ENCODE assay signal across 15 mouse cellular contexts in the genomic region with DNA sequence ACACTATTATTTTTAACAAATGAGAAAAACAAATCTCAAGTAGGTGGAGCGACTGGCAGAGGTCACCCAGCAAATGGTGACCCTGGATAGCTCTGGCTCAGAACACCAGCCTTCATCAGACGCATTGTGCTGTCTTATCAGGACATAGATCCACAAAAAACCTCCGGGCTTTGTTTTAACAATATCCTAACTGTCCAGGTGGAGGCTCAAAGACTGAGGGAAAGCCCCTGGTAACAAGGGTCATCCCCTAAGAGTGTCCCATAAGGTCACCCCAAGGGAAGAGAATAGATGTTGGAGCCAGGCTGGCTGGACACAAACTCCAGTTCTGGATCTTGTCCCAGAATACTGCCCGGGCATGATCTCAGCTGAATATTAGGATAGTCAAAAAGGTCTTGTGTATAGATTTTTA. TPM values are rescaled to one million over a fixed set of nuclear protein-coding genes. Genes with fewer than 3 reads are reported as not detected.
DNase-seq lines count a peak whose midpoint lies in the region; ATAC-seq and TF ChIP-seq lines count a peak whose summit lies in the region.
"Had no signal": no experiment of that assay in that cellular context is flagged by ENCODE, and none has a peak within 500 bp of the region (broad histone marks: within the 10 kb centered on the region; RNA-seq: fewer than 3 reads in every experiment).

No protein-coding gene starts in this region.

- no peaks in the 10 kb centered on the region for H3K79me2 ChIP-seq in myocyte (ENCODE audit: control insufficient read depth, insufficient read depth)

- DNase-seq in adrenal gland, adult 2 months, result peak; percentile 76
- DNase-seq in adrenal gland, postnatal 4 days (ENCODE audit: low spot score in 2 of 2), result no peak
- no peak for DNase-seq in lung, adult 18-20 months
- peak; percentile 55 to 84 for DNase-seq in kidney, adult 8-10 months
- DNase-seq in urinary bladder, postnatal 25 days (ENCODE audit: low spot score), result no peak
- DNase-seq: cerebellum, adult 2 months had no signal

- no peaks in the 10 kb centered on the region for H3K36me3 ChIP-seq in lung, embryonic 15.5 days
- no peaks in the 10 kb centered on the region for H3K36me3 ChIP-seq in myocyte (ENCODE audit: control insufficient read depth, insufficient read depth)
- H3K36me3 ChIP-seq in forebrain, embryonic 12.5 days (replicated peaks), result no peaks in the 10 kb centered on the region
- H3K36me3 ChIP-seq: embryonic facial prominence, embryonic 15.5 days; G1E; hindbrain, embryonic 15.5 days; midbrain, embryonic 13.5 days had no signal

- no peak overlapping the region for H3K9ac ChIP-seq in lung, embryonic 15.5 days
- no peak overlapping the region for H3K9ac ChIP-seq in forebrain, embryonic 12.5 days
- H3K9ac ChIP-seq: embryonic facial prominence, embryonic 15.5 days; hindbrain, embryonic 15.5 days; liver, embryonic 14.5 days; midbrain, embryonic 13.5 days had no signal

- no peak overlapping the region for H3K4me3 ChIP-seq in lung, embryonic 15.5 days
- peak overlapping the region; percentile 23 for H3K4me3 ChIP-seq in myocyte
- H3K4me3 ChIP-seq in forebrain, embryonic 12.5 days (replicated peaks), result no peak overlapping the region
- H3K4me3 ChIP-seq: embryonic facial prominence, embryonic 15.5 days; hindbrain, embryonic 15.5 days; midbrain, embryonic 13.5 days had no signal

- TF ChIP-seq POLR2A in myocyte (IDR thresholded peaks at IDR 0.05; ENCODE audit: insufficient read length, low read depth), result no peak

- H3K9me3 ChIP-seq in lung, embryonic 15.5 days, result no peaks in the 10 kb centered on the region
- H3K9me3 ChIP-seq in forebrain, embryonic 12.5 days, result no peaks in the 10 kb centered on the region
- H3K9me3 ChIP-seq: embryonic facial prominence, embryonic 15.5 days; G1E; hindbrain, embryonic 15.5 days; midbrain, embryonic 13.5 days had no signal

- WGBS in lung, embryonic 15.5 days, result 55% methylated on average over 4 of the region's 4 CpGs
- WGBS in forebrain, embryonic 12.5 days, result 84% methylated on average over 4 of the region's 4 CpGs

- H3K4me1 ChIP-seq in lung, embryonic 15.5 days, result peaks cover 40% of the 10 kb centered on the region
- no peaks in the 10 kb centered on the region for H3K4me1 ChIP-seq in forebrain, embryonic 12.5 days
- H3K4me1 ChIP-seq: hindbrain, embryonic 15.5 days had no signal

- H3K4me2 ChIP-seq in lung, embryonic 15.5 days, result no peak overlapping the region
- H3K4me2 ChIP-seq in myocyte (ENCODE audit: low read depth), result peak overlapping the region; percentile 72
- no peak overlapping the region for H3K4me2 ChIP-seq in forebrain, embryonic 12.5 days
- H3K4me2 ChIP-seq: embryonic facial prominence, embryonic 15.5 days; hindbrain, embryonic 15.5 days; midbrain, embryonic 13.5 days had no signal

- ATAC-seq in lung, embryonic 15.5 days (ENCODE audit: borderline replicate concordance, extremely low read depth, low FRiP score, low TSS enrichment), result peak; percentile 23; the same call in 1 of the 2 replicates
- no peak for ATAC-seq in forebrain, embryonic 12.5 days (ENCODE audit: low FRiP score)
- ATAC-seq: activated CD4-positive, CD25-positive, alpha-beta regulatory T cell, adult 4 months; midbrain, embryonic 13.5 days had no signal

- no peak overlapping the region for H3ac ChIP-seq in myocyte (ENCODE audit: control insufficient read depth, insufficient read length)

- H3K27me3 ChIP-seq in lung, embryonic 15.5 days, result no peaks in the 10 kb centered on the region
- H3K27me3 ChIP-seq in myocyte (ENCODE audit: control insufficient read depth, insufficient read depth, insufficient read length), result no peaks in the 10 kb centered on the region
- no peaks in the 10 kb centered on the region for H3K27me3 ChIP-seq in forebrain, embryonic 12.5 days
- H3K27me3 ChIP-seq: embryonic facial prominence, embryonic 15.5 days; hindbrain, embryonic 15.5 days had no signal

- peak overlapping the region; percentile 64; the same call in 1 of the 2 replicates for H3K27ac ChIP-seq in lung, embryonic 15.5 days
- no peak overlapping the region for H3K27ac ChIP-seq in forebrain, embryonic 12.5 days
- H3K27ac ChIP-seq: embryonic facial prominence, embryonic 15.5 days; hindbrain, embryonic 15.5 days; liver, embryonic 14.5 days; midbrain, embryonic 13.5 days had no signal

TF ChIP-seq in myocyte, 11 proteins besides CTCF, POLR2A, EP300 and RAD21:
- TF ChIP-seq REST (IDR thresholded peaks at IDR 0.05; ENCODE audit: insufficient read depth, insufficient read length) (no peak), POLR2AphosphoS2 (IDR thresholded peaks at IDR 0.05; ENCODE audit: insufficient read length, low read depth) (no peak), E2F4 (IDR thresholded peaks at IDR 0.05; ENCODE audit: insufficient read depth) (no peak), MAX (IDR thresholded peaks at IDR 0.05; ENCODE audit: low read depth) (no peak), SRF (IDR thresholded peaks at IDR 0.05; ENCODE audit: control insufficient read depth, insufficient read length, low read depth) (no peak), CEBPB (IDR thresholded peaks at IDR 0.05; ENCODE audit: insufficient read depth, poor library complexity, severe bottlenecking) (no peak), MYOG (IDR thresholded peaks at IDR 0.05; ENCODE audit: control insufficient read depth in 1 of 3, insufficient read depth in 1 of 3, insufficient read length in 2 of 3, low read depth in 2 of 3) (no peak), MYOD1 (IDR thresholded peaks at IDR 0.05; ENCODE audit: control insufficient read depth in 1 of 3, insufficient read length in 2 of 3, low read depth in 2 of 3) (no peak), USF1 (IDR thresholded peaks at IDR 0.05; ENCODE audit: low read depth) (no peak), TCF12 (IDR thresholded peaks at IDR 0.05; ENCODE audit: insufficient read depth, poor library complexity, severe bottlenecking) (no peak), TCF3 (IDR thresholded peaks at IDR 0.05; ENCODE audit: insufficient read length, low read depth) (no peak)

RNA-seq across cellular contexts. Expression of a gene that starts 56.6 kb away (rescaled TPM):
- 100 to 1,000 TPM; 166 to 261 TPM for total RNA-seq in adrenal gland, adult 2 months (2021)
- 497 and 623 TPM in 2 replicates for polyA plus RNA-seq in adrenal gland, adult 2 months (2012; rRNA removed)
- total RNA-seq in adrenal gland, postnatal 4 days (2021), result 100 to 1,000 TPM; 176 to 206 TPM
- polyA plus RNA-seq in lung, embryonic 15.5 days (2015; fragmentation: Nextera tagmentation; extraction: Ambion mirVana), result 49.4 and 52.1 TPM in 2 replicates
- 415 TPM for polyA plus RNA-seq in myocyte (2012; fragmentation: generic; extraction: Trizol)
- 44.9 and 55.5 TPM in 2 replicates for polyA plus RNA-seq in forebrain, embryonic 12.5 days (2016; fragmentation: Nextera tagmentation; extraction: Ambion mirVana)

Comparison
In these comparisons a context has a peak if more than half of its experiments do, and no peak if none do; other contexts are left out.
1. DNase-seq: peak in adrenal gland, adult 2 months (single experiment) and kidney, adult 8-10 months (2 of 2); none in adrenal gland, postnatal 4 days (0 of 2), lung, adult 18-20 months (0 of 2) and urinary bladder, postnatal 25 days (single experiment).